Mouse (Mus musculus) heart, adult 2 months (tissue): Measurements from ENCODE around the gene Gm42906. TPM values are rescaled to one million over a fixed set of nuclear protein-coding genes. Genes with fewer than 3 reads are reported as not detected.

ENCODE experiments used
- DNase-seq, 2 experiments: peaks; one replicate each; pipeline ENCODE4 v3.0.0; 2021
- H3K27ac ChIP-seq: fragments of 200-600 bp; 2 replicates; pipeline ENCODE4 v1.8.1; 2022
- H3K27me3 ChIP-seq: fragments of 200-500 bp; 2 replicates; pipeline ENCODE4 v1.6.1; 2012; ENCODE audit warnings: mild to moderate bottlenecking, low read length, inconsistent platforms, mixed read lengths; ENCODE audit not compliant: control insufficient read depth, insufficient read depth
- H3K36me3 ChIP-seq: fragments of 200-500 bp; 2 replicates; pipeline ENCODE4 v1.6.1; 2012; ENCODE audit warnings: low read length, inconsistent platforms; ENCODE audit not compliant: control insufficient read depth, insufficient read depth
- H3K4me1 ChIP-seq: fragments of 200-500 bp; 2 replicates; pipeline ENCODE4 v1.6.1; 2011; ENCODE audit warnings: low read length; ENCODE audit not compliant: control insufficient read depth, insufficient read depth
- H3K4me3 ChIP-seq: fragments of 200-600 bp; 2 replicates; pipeline ENCODE4 v1.8.1; 2022
- H3K79me2 ChIP-seq: fragments of 200-500 bp; replicated peaks from 2 replicates; pipeline ENCODE4 v1.6.1; 2012; ENCODE audit warnings: mild to moderate bottlenecking, inconsistent platforms, low read length, moderate library complexity, mixed read lengths; ENCODE audit not compliant: control insufficient read depth, insufficient read depth
- H3K9ac ChIP-seq: fragments of 200-500 bp; 2 replicates; pipeline ENCODE4 v1.6.1; 2012; ENCODE audit warnings: low read depth, mild to moderate bottlenecking, control low read depth, inconsistent platforms, low read length, mixed read lengths
- CTCF ChIP-seq: fragments of 200-600 bp; IDR thresholded peaks from 2 replicates; pipeline ENCODE4 v1.8.1; 2022; ENCODE audit warnings: antibody characterized with exemption, mild to moderate bottlenecking, moderate library complexity
- EP300 ChIP-seq: fragments of 200-500 bp; IDR thresholded peaks from 2 replicates; pipeline ENCODE4 v1.6.1; 2011; ENCODE audit warnings: low read depth, low read length, control low read depth; ENCODE audit not compliant: insufficient read depth
- POLR2A ChIP-seq: fragments of 200-500 bp; IDR thresholded peaks from 2 replicates; pipeline ENCODE4 v1.6.1; 2011; ENCODE audit warnings: mild to moderate bottlenecking, low read depth, low read length, control low read depth; ENCODE audit not compliant: insufficient read depth
- WGBS: fragments of 180-500 bp; shearing (Covaris S2); methylation state at CpG from one replicate; pipeline ENCODE4 v1.1.7; 2018; 5-methylcytosine and 5-hydroxymethylcytosine counted together
- intact Hi-C: fragments of 180-260 bp; cut with DNase I; formaldehyde crosslinking; loops from one replicate; pipeline ENCODE4 v1.15.1; 2025
- polyA plus RNA-seq: library from polyadenylated mRNA; depleted of rRNA; stranded (reverse); fragments of >200 nt; gene quantifications from 2 replicates; pipeline ENCODE4 v1.2.3, GENCODE M21; 2012
- total RNA-seq, 2 experiments: library from RNA; stranded (reverse); gene quantifications; 2 replicates each; pipeline ENCODE4 v1.2.3; 2021

Gene Gm42906
- total and polyA plus RNA-seq, 3 experiments: 2.9 TPM; not detected in 2

DNA sequence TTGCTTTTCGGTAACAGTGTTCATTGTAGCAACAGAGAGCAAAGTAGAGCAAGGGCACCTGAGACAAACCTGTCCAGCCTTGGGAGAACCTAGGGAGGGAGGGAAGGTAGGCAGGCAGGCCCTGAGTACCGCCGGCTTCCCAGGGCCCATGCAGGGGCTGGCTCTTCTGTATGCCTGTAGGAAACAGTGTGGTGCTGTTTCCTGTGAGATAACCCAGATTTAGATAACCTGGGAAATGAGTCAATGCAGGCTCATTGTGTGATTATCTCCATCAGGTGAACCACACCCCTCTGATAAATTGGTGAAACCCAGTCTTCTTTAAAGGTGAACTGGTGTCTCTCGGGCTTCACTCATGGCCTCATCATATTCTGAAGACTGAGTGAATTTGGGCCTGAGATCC is 401.9 kb downstream of the Gm42906 start:
- TF ChIP-seq POLR2A (peak; percentile 46; the same call in 1 of the 2 replicates), CTCF (no peak), EP300 (peak; percentile 42; the same call in 1 of the 2 replicates)
- H3K36me3 ChIP-seq: no peaks in the 10 kb centered on the region
- intact Hi-C loops: no loop called here
- no peak overlapping the region for H3K9ac ChIP-seq
- no peaks in the 10 kb centered on the region for H3K27me3 ChIP-seq
- no peaks in the 10 kb centered on the region for H3K79me2 ChIP-seq
- no peak overlapping the region for H3K4me3 ChIP-seq
- H3K4me1 ChIP-seq: peaks cover 4% of the 10 kb centered on the region
- no peak for DNase-seq
- H3K27ac ChIP-seq: no peak overlapping the region
- 45% methylated on average over 4 of the region's 4 CpGs for WGBS

DNA sequence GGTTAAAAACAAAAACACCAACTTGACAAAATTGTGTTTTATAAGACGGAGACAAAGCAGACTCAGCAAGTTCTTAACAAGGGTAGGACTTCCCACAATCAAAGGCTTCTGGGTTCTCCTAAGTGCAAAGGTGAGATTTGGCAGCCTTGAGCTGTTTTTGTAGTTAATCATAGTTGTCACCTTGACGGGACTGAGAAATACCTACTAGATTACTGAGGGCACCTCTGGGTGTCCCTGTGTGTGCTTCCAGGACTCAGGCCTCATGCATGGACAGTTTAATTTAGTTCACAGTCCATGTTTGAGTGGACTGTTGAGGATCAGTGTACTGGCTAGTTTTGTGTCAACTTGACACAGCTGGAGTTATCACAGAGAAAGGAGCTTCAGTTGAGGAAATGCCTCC is 403.5 kb downstream of the Gm42906 start:
- DNase-seq: no peak
- H3K27me3 ChIP-seq: no peaks in the 10 kb centered on the region
- H3K4me3 ChIP-seq: no peak overlapping the region
- intact Hi-C loops: loop anchor here (5.0 kb wide), 1 partner anchor 88 kb away; no protein-coding TSS in a partner anchor
- no peaks in the 10 kb centered on the region for H3K79me2 ChIP-seq
- no peak overlapping the region for H3K9ac ChIP-seq
- 92% methylated on average over 2 of the region's 2 CpGs for WGBS
- H3K4me1 ChIP-seq: peaks cover 6% of the 10 kb centered on the region
- TF ChIP-seq CTCF: no peak
- H3K27ac ChIP-seq: no peak overlapping the region
- H3K36me3 ChIP-seq: no peaks in the 10 kb centered on the region

DNA sequence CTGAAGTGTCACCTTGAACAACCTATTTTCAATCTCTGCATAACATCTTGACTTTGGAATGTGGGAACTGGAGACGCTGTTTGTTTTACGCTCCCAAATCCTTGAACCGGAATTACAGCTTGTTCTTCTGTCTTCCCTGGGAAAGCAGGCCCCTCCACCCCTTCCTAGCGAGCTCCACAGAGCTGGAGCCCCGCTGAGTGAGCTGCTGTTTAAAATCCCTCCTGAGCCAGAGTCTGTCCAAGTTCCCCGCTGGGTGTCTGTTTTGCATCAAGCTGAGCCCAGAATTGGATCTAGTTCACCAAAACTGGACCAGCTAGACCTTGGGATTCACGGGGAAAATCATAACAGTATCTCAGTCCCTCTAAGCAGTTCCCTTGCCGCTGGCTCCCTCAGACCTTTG is 404.5 kb downstream of the Gm42906 start:
- Histone ChIP-seq H3K79me2 (no peaks in the 10 kb centered on the region), H3K9ac (no peak overlapping the region), H3K36me3 (no peaks in the 10 kb centered on the region), H3K4me1 (peaks cover 6% of the 10 kb centered on the region), H3K27me3 (no peaks in the 10 kb centered on the region), H3K27ac (peak overlapping the region; percentile 23; the same call in 1 of the 2 replicates), H3K4me3 (no peak overlapping the region)
- TF ChIP-seq CTCF (no peak), EP300 (no peak), POLR2A (no peak)
- intact Hi-C loops: loop anchor here (5.0 kb wide), 1 partner anchor 89 kb away; no protein-coding TSS in a partner anchor
- peak in 1 of 2 experiments; percentile 43 for DNase-seq
- 24% methylated on average over 8 of the region's 8 CpGs for WGBS

DNA sequence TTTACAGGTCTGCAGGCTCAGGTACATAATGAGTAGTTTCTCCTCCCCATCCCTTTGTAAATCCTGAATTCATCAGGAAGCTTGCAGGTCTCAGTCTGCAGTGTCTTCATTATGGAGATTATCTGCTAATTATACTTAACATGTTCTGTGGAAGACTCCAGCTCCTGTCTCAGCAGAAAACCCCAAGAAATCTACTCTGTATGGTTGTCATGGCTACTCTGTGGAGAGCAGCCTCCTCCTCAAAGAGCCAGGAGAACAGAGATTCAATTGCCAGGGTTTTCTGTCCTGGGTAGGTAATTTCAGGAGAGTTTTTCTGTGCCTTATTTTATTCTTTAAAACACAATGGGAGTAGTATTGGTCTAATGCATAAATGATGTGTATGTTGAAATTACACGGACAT is 405.0 kb downstream of the Gm42906 start:
- intact Hi-C loops: loop anchor here (5.0 kb wide), 1 partner anchor 89 kb away; no protein-coding TSS in a partner anchor

DNA sequence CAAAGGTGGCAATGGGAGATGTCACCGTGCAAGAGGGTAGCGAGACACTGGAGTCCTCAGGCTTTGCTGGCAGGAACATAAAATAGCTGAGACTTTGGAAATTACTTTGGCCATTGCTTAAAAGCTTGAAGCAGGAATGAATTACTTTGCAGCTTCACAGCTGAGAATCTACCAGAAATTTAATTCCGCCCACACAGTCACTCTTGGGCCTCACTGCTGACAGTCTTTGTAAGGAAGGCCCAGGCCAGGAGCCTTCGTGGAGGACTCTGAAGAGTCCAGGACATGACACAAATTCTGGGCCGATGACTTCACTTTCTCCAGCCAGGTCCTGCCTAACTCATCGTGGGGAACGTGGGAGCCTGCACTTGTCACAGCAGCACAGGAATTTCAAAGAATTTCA is 405.9 kb downstream of the Gm42906 start:
- H3K36me3 ChIP-seq: no peaks in the 10 kb centered on the region
- no peaks in the 10 kb centered on the region for H3K79me2 ChIP-seq
- intact Hi-C loops: loop anchor here (5.0 kb wide), 1 partner anchor 90 kb away; no protein-coding TSS in a partner anchor
- H3K9ac ChIP-seq: no peak overlapping the region
- no peak overlapping the region for H3K27ac ChIP-seq
- peaks cover 6% of the 10 kb centered on the region for H3K4me1 ChIP-seq
- H3K27me3 ChIP-seq: no peaks in the 10 kb centered on the region
- TF ChIP-seq POLR2A (no peak), EP300 (no peak), CTCF (no peak)
- 63% methylated on average over 7 of the region's 7 CpGs for WGBS
- DNase-seq: no peak
- H3K4me3 ChIP-seq: no peak overlapping the region

More for the DNA sequence above, 405.0 kb downstream of the Gm42906 start:
- Histone ChIP-seq H3K36me3 (no peaks in the 10 kb centered on the region), H3K4me3 (no peak overlapping the region), H3K27ac (peak overlapping the region; percentile 23; the same call in 1 of the 2 replicates), H3K27me3 (no peaks in the 10 kb centered on the region), H3K9ac (no peak overlapping the region), H3K79me2 (no peaks in the 10 kb centered on the region), H3K4me1 (peaks cover 6% of the 10 kb centered on the region)
- 36% methylated on average over 1 of the region's 1 CpGs for WGBS
- no peak for DNase-seq
- TF ChIP-seq POLR2A (no peak), EP300 (no peak), CTCF (no peak)

DNA sequence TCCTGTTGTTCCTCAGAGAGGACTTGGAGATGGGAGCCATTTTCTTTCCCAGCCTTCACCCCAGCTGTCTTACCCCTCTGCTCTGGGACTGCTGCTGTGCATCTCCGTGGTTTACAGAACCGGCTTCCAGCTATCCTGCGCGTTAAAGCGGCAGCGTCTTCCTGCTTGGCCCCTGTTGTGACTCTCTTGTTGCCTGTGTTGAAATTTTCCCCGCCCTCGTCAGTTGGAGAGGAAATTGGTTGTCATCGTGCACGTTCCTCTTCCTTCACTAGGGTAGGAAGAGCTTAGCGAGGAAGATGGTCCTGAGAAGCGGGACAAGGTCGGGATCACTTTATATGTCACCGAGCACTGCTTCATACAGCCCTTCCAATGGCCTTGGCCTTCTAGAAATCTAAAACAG is 407.1 kb downstream of the Gm42906 start:
- intact Hi-C loops: loop anchor here (5.0 kb wide), 1 partner anchor 91 kb away; no protein-coding TSS in a partner anchor
- Histone ChIP-seq H3K4me1 (peaks cover 4% of the 10 kb centered on the region), H3K27ac (peak overlapping the region; percentile 56), H3K27me3 (no peaks in the 10 kb centered on the region), H3K79me2 (no peaks in the 10 kb centered on the region), H3K4me3 (0 out of 2 replicates have a peak overlapping the region, but pooled peaks have one; percentile 18), H3K9ac (peak overlapping the region; percentile 9), H3K36me3 (no peaks in the 10 kb centered on the region)
- 47% methylated on average over 14 of the region's 14 CpGs for WGBS
- no peak for TF ChIP-seq EP300
- TF ChIP-seq POLR2A: peak; percentile 38; the same call in 1 of the 2 replicates
- peak; percentile 20 to 30 for DNase-seq
